Mouse (Mus musculus) kidney, adult 2 months (tissue): Measurements from ENCODE around the gene Plod1. TPM values are rescaled to one million over a fixed set of nuclear protein-coding genes. Genes with fewer than 3 reads are reported as not detected.

ENCODE experiments used
- DNase-seq: peaks from one replicate; pipeline ENCODE4 v3.0.0; 2021
- H3K27ac ChIP-seq: fragments of 200-500 bp; 2 replicates; pipeline ENCODE4 v1.5.1; 2012; ENCODE audit warnings: low read depth, low read length, control low read depth, inconsistent platforms; ENCODE audit not compliant: insufficient read depth
- H3K27me3 ChIP-seq: fragments of 200-500 bp; replicated peaks from 2 replicates; pipeline ENCODE4 v1.6.1; 2012; ENCODE audit warnings: mild to moderate bottlenecking, moderate library complexity, low read length, inconsistent platforms; ENCODE audit not compliant: control insufficient read depth, insufficient read depth
- H3K36me3 ChIP-seq: fragments of 200-500 bp; 2 replicates; pipeline ENCODE4 v1.6.1; 2012; ENCODE audit warnings: mild to moderate bottlenecking, moderate library complexity, low read length, inconsistent platforms; ENCODE audit not compliant: control insufficient read depth, insufficient read depth
- H3K4me1 ChIP-seq: fragments of 200-500 bp; 2 replicates; pipeline ENCODE4 v1.6.1; 2011; ENCODE audit warnings: low read length; ENCODE audit not compliant: control insufficient read depth, insufficient read depth
- H3K4me3 ChIP-seq: fragments of 200-500 bp; 2 replicates; pipeline ENCODE4 v1.5.1; 2011; ENCODE audit warnings: mild to moderate bottlenecking, low read depth, low read length, control low read depth; ENCODE audit not compliant: insufficient read depth
- CTCF ChIP-seq: fragments of 200-500 bp; conservative IDR thresholded peaks from 2 replicates; pipeline ENCODE4 v1.5.1; 2011; ENCODE audit warnings: low read depth, mild to moderate bottlenecking, control low read depth, low read length, moderate library complexity, mixed read lengths; ENCODE audit not compliant: insufficient read depth, insufficient read length
- POLR2A ChIP-seq: fragments of 200-500 bp; IDR thresholded peaks from one replicate; pipeline ENCODE4 v1.6.1; 2011; ENCODE audit warnings: low read depth, low read length, control low read depth
- WGBS: fragments of 180-500 bp; shearing (Covaris S2); methylation state at CpG from one replicate; pipeline ENCODE4 v1.1.7; 2018; 5-methylcytosine and 5-hydroxymethylcytosine counted together
- polyA plus RNA-seq: library from polyadenylated mRNA; depleted of rRNA; stranded (reverse); fragments of >200 nt; gene quantifications from 2 replicates; pipeline ENCODE4 v1.2.3, GENCODE M21; 2012

Gene Plod1
- polyA plus RNA-seq, 1 experiment = 42.1 TPM

GRCm38 (mm10) chr4:147895815-147896330 is 40.7 kb downstream of the Plod1 start:
- DNase-seq = no peak
- TF ChIP-seq CTCF = no peak
- no peak for TF ChIP-seq POLR2A
- Histone ChIP-seq H3K36me3 (no peaks in the 10 kb centered on the region; the same call in none of the 2 replicates), H3K27ac (no peak overlapping the region), H3K27me3 (no peaks in the 10 kb centered on the region), H3K4me3 (no peak overlapping the region), H3K4me1 (no peaks in the 10 kb centered on the region; the same call in 1 of the 2 replicates)
- 82% methylated on average over 4 of the region's 4 CpGs for WGBS

GRCm38 (mm10) chr4:147890341-147890740 is 46.2 kb downstream of the Plod1 start:
- DNase-seq = peak; percentile 49

GRCm38 (mm10) chr4:147888237-147888636 is 48.3 kb downstream of the Plod1 start:
- TF ChIP-seq POLR2A (no peak), CTCF (no peak)
- 79% methylated on average over 4 of the region's 4 CpGs for WGBS
- no peaks in the 10 kb centered on the region for H3K4me1 ChIP-seq
- DNase-seq = no peak
- H3K27me3 ChIP-seq = no peaks in the 10 kb centered on the region
- peaks cover 7% of the 10 kb centered on the region for H3K36me3 ChIP-seq
- no peak overlapping the region for H3K4me3 ChIP-seq
- no peak overlapping the region for H3K27ac ChIP-seq

More at GRCm38 (mm10) chr4:147890341-147890740, 46.2 kb downstream of the Plod1 start:
- Histone ChIP-seq H3K4me1 (no peaks in the 10 kb centered on the region), H3K4me3 (no peak overlapping the region), H3K27ac (peak overlapping the region; percentile 31), H3K27me3 (no peaks in the 10 kb centered on the region), H3K36me3 (peaks cover 7% of the 10 kb centered on the region)
- 53% methylated on average over 6 of the region's 6 CpGs for WGBS
- TF ChIP-seq CTCF = no peak
- TF ChIP-seq POLR2A = no peak

- no peaks in the 10 kb centered on the region for H3K27me3 ChIP-seq
- no peak for TF ChIP-seq CTCF
- no peak for TF ChIP-seq POLR2A
- no peak for DNase-seq
- no peak overlapping the region for H3K27ac ChIP-seq
- no peak overlapping the region for H3K4me3 ChIP-seq
- peaks cover 7% of the 10 kb centered on the region for H3K36me3 ChIP-seq
- no peaks in the 10 kb centered on the region for H3K4me1 ChIP-seq
- 90% methylated on average over 7 of the region's 7 CpGs for WGBS
These were observed 49.3 kb downstream of the Plod1 start for GRCm38 (mm10) chr4:147887277-147887676.

- 81% methylated on average over 12 of the region's 12 CpGs for WGBS
- Histone ChIP-seq H3K4me1 (no peaks in the 10 kb centered on the region), H3K4me3 (no peak overlapping the region), H3K27ac (no peak overlapping the region), H3K27me3 (no peaks in the 10 kb centered on the region), H3K36me3 (peaks cover 7% of the 10 kb centered on the region)
- TF ChIP-seq POLR2A (no peak), CTCF (no peak)
- DNase-seq = no peak
These were observed 50.4 kb downstream of the Plod1 start for GRCm38 (mm10) chr4:147886158-147886557.

- H3K4me3 ChIP-seq = no peak overlapping the region
- no peak overlapping the region for H3K27ac ChIP-seq
- no peak for TF ChIP-seq POLR2A
- WGBS = 86% methylated on average over 3 of the region's 3 CpGs
- H3K4me1 ChIP-seq = no peaks in the 10 kb centered on the region
- no peaks in the 10 kb centered on the region for H3K27me3 ChIP-seq
- peaks cover 7% of the 10 kb centered on the region for H3K36me3 ChIP-seq
- no peak for DNase-seq
These were observed 52.4 kb downstream of the Plod1 start for GRCm38 (mm10) chr4:147884138-147884537.

- Histone ChIP-seq H3K27me3 (no peaks in the 10 kb centered on the region), H3K4me1 (no peaks in the 10 kb centered on the region), H3K27ac (no peak overlapping the region), H3K4me3 (no peak overlapping the region), H3K36me3 (peaks cover 3% of the 10 kb centered on the region)
- no peak for DNase-seq
- TF ChIP-seq CTCF (no peak), POLR2A (no peak)
- 81% methylated on average over 6 of the region's 6 CpGs for whole genome bisulfite sequencing
These were observed 53.5 kb downstream of the Plod1 start for GRCm38 (mm10) chr4:147883041-147883440.
